Mouse (Mus musculus): ENCODE measurements at regions not wholly inside any gene's neighbourhood (a gene's known extent, or its start where the extent isn't known, plus 50 kb on each side); places are given as distances from the start of the nearest gene placed in this dataset.
A peak's percentile ranks its signal among the peaks of the same experiment; 100 is the strongest.

- WGBS: 62% methylated on average over 2 of the region's 2 CpGs
- H3K27me3 ChIP-seq: no peaks in the 10 kb centered on the region
- H3K27ac ChIP-seq: no peak overlapping the region
- no peak overlapping the region for H3K4me2 ChIP-seq
- no peaks in the 10 kb centered on the region for H3K4me1 ChIP-seq
- H3K9me3 ChIP-seq: no peaks in the 10 kb centered on the region
- no peak overlapping the region for H3K4me3 ChIP-seq
- ATAC-seq (ENCODE audit: insufficient number of reproducible peaks, low FRiP score, low TSS enrichment, low read depth): no peak
- H3K9ac ChIP-seq: no peak overlapping the region
- no peaks in the 10 kb centered on the region for H3K36me3 ChIP-seq
Measured at GRCm38 (mm10) chr7:89035138-89035996, 368.7 kb downstream of the Tmem135 start.

- no peaks in the 10 kb centered on the region for H3K27me3 ChIP-seq
- H3K9me3 ChIP-seq: no peaks in the 10 kb centered on the region
- no peak overlapping the region for H3K4me3 ChIP-seq
- 86% methylated on average over 3 of the region's 3 CpGs for WGBS
- ATAC-seq (ENCODE audit: insufficient number of reproducible peaks, low FRiP score, low TSS enrichment, low read depth): no peak
- no peak overlapping the region for H3K4me2 ChIP-seq
- no peak overlapping the region for H3K27ac ChIP-seq
- no peak overlapping the region for H3K9ac ChIP-seq
- H3K36me3 ChIP-seq: no peaks in the 10 kb centered on the region
- H3K4me1 ChIP-seq: no peaks in the 10 kb centered on the region
Measured at GRCm38 (mm10) chr7:89023230-89024030, 380.6 kb downstream of the Tmem135 start.

- 81% methylated on average over 4 of the region's 4 CpGs for WGBS
- no peaks in the 10 kb centered on the region for H3K27me3 ChIP-seq
- H3K4me2 ChIP-seq: no peak overlapping the region
- H3K4me1 ChIP-seq: no peaks in the 10 kb centered on the region
- H3K9ac ChIP-seq: no peak overlapping the region
- H3K27ac ChIP-seq: no peak overlapping the region
- H3K9me3 ChIP-seq: no peaks in the 10 kb centered on the region
- no peaks in the 10 kb centered on the region for H3K36me3 ChIP-seq
- H3K4me3 ChIP-seq: no peak overlapping the region
- no peak for ATAC-seq (ENCODE audit: insufficient number of reproducible peaks, low FRiP score, low TSS enrichment, low read depth)
Measured at GRCm38 (mm10) chr7:88998815-88999392, 405.1 kb downstream of the Tmem135 start.

GRCm38 (mm10) chr7:88997815-88998477 is 406.1 kb downstream of the Tmem135 start:
- ATAC-seq (ENCODE audit: insufficient number of reproducible peaks, low FRiP score, low TSS enrichment, low read depth): no peak
- H3K4me1 ChIP-seq: no peaks in the 10 kb centered on the region
- no peak overlapping the region for H3K4me3 ChIP-seq
- no peak overlapping the region for H3K9ac ChIP-seq
- H3K27me3 ChIP-seq: no peaks in the 10 kb centered on the region
- no peak overlapping the region for H3K27ac ChIP-seq
- 76% methylated on average over 3 of the region's 3 CpGs for WGBS
- no peak overlapping the region for H3K4me2 ChIP-seq
- no peaks in the 10 kb centered on the region for H3K36me3 ChIP-seq
- H3K9me3 ChIP-seq: no peaks in the 10 kb centered on the region

GRCm38 (mm10) chr7:88974436-88974835 is 429.6 kb downstream of the Tmem135 start:
- 43% methylated on average over 4 of the region's 4 CpGs for WGBS
- no peak overlapping the region for H3K9ac ChIP-seq

GRCm38 (mm10) chr7:88960841-88961240 is 443.2 kb downstream of the Tmem135 start:
- H3K27me3 ChIP-seq: no peaks in the 10 kb centered on the region
- no peaks in the 10 kb centered on the region for H3K36me3 ChIP-seq

More at GRCm38 (mm10) chr7:88974436-88974835, 429.6 kb downstream of the Tmem135 start:
- Histone ChIP-seq H3K27me3 (no peaks in the 10 kb centered on the region), H3K36me3 (no peaks in the 10 kb centered on the region), H3K27ac (no peak overlapping the region), H3K4me1 (no peaks in the 10 kb centered on the region), H3K4me3 (no peak overlapping the region), H3K4me2 (no peak overlapping the region), H3K9me3 (no peaks in the 10 kb centered on the region)
- ATAC-seq (ENCODE audit: insufficient number of reproducible peaks, low FRiP score, low TSS enrichment, low read depth): no peak

GRCm38 (mm10) chr7:88960190-88960589 is 443.8 kb downstream of the Tmem135 start:
- Histone ChIP-seq H3K36me3 (no peaks in the 10 kb centered on the region), H3K9ac (no peak overlapping the region), H3K4me2 (no peak overlapping the region), H3K4me3 (no peak overlapping the region), H3K4me1 (0 out of 2 replicates have a peak, but pooled peaks cover 3% of the 10 kb centered on the region), H3K9me3 (no peaks in the 10 kb centered on the region), H3K27me3 (no peaks in the 10 kb centered on the region), H3K27ac (no peak overlapping the region)
- WGBS: 64% methylated on average over 4 of the region's 4 CpGs
- ATAC-seq (ENCODE audit: insufficient number of reproducible peaks, low FRiP score, low TSS enrichment, low read depth): no peak

More at GRCm38 (mm10) chr7:88960841-88961240, 443.2 kb downstream of the Tmem135 start:
- Histone ChIP-seq H3K4me2 (no peak overlapping the region), H3K9ac (no peak overlapping the region), H3K4me3 (no peak overlapping the region), H3K4me1 (0 out of 2 replicates have a peak, but pooled peaks cover 3% of the 10 kb centered on the region), H3K27ac (no peak overlapping the region), H3K9me3 (no peaks in the 10 kb centered on the region)
- ATAC-seq (ENCODE audit: insufficient number of reproducible peaks, low FRiP score, low TSS enrichment, low read depth): no peak

GRCm38 (mm10) chr7:88959332-88960124 is 444.5 kb downstream of the Tmem135 start:
- Histone ChIP-seq H3K27me3 (no peaks in the 10 kb centered on the region), H3K27ac (peak overlapping the region; percentile 28; the same call in 1 of the 2 replicates), H3K36me3 (no peaks in the 10 kb centered on the region), H3K9ac (no peak overlapping the region), H3K4me3 (no peak overlapping the region), H3K4me2 (no peak overlapping the region), H3K9me3 (no peaks in the 10 kb centered on the region), H3K4me1 (0 out of 2 replicates have a peak, but pooled peaks cover 3% of the 10 kb centered on the region)
- WGBS: 50% methylated on average over 6 of the region's 6 CpGs
- ATAC-seq (ENCODE audit: insufficient number of reproducible peaks, low FRiP score, low TSS enrichment, low read depth): no peak

- Histone ChIP-seq H3K27me3 (no peaks in the 10 kb centered on the region), H3K4me3 (no peak overlapping the region), H3K4me2 (no peak overlapping the region), H3K4me1 (0 out of 2 replicates have a peak, but pooled peaks cover under 1% of the 10 kb centered on the region), H3K9ac (no peak overlapping the region), H3K36me3 (no peaks in the 10 kb centered on the region), H3K9me3 (no peaks in the 10 kb centered on the region), H3K27ac (no peak overlapping the region)
- 85% methylated on average over 3 of the region's 3 CpGs for WGBS
- ATAC-seq (ENCODE audit: insufficient number of reproducible peaks, low FRiP score, low TSS enrichment, low read depth): no peak
Measured at GRCm38 (mm10) chr7:88954978-88955377, 449.0 kb downstream of the Tmem135 start.

- Histone ChIP-seq H3K27ac (no peak overlapping the region), H3K4me1 (no peaks in the 10 kb centered on the region), H3K9ac (no peak overlapping the region), H3K27me3 (no peaks in the 10 kb centered on the region), H3K4me2 (no peak overlapping the region), H3K9me3 (no peaks in the 10 kb centered on the region), H3K4me3 (no peak overlapping the region), H3K36me3 (no peaks in the 10 kb centered on the region)
- ATAC-seq (ENCODE audit: insufficient number of reproducible peaks, low FRiP score, low TSS enrichment, low read depth): no peak
Measured at GRCm38 (mm10) chr7:88945338-88945737, 458.7 kb downstream of the Tmem135 start.

GRCm38 (mm10) chr7:88944936-88945335 is 459.1 kb downstream of the Tmem135 start:
- ATAC-seq (ENCODE audit: insufficient number of reproducible peaks, low FRiP score, low TSS enrichment, low read depth): no peak
- no peaks in the 10 kb centered on the region for H3K27me3 ChIP-seq
- no peak overlapping the region for H3K4me2 ChIP-seq
- no peaks in the 10 kb centered on the region for H3K36me3 ChIP-seq
- H3K9ac ChIP-seq: no peak overlapping the region
- no peaks in the 10 kb centered on the region for H3K4me1 ChIP-seq
- H3K4me3 ChIP-seq: no peak overlapping the region
- WGBS: 45% methylated on average over 2 of the region's 2 CpGs
- H3K27ac ChIP-seq: no peak overlapping the region
- H3K9me3 ChIP-seq: no peaks in the 10 kb centered on the region
